Mouse (Mus musculus) heart, adult 18-20 months (tissue): Measurements from ENCODE around the gene Spon1. TPM values are rescaled to one million over a fixed set of nuclear protein-coding genes. Genes with fewer than 3 reads are reported as not detected.
A peak's percentile ranks its signal among the peaks of the same experiment; 100 is the strongest.

Experiments used
- DNase-seq, 2 experiments: peaks; one replicate each; pipeline ENCODE4 v3.0.0; 2021 to 2022; ENCODE audit warnings: mixed read lengths in 1 of 2
- total RNA-seq, 2 experiments: library from RNA; stranded (reverse); gene quantifications; 2 replicates each; pipeline ENCODE4 v1.2.3; 2021

The Spon1 gene
- total RNA-seq, 2 experiments from 2014 or later: 10.1 to 10.2 TPM

DNA sequence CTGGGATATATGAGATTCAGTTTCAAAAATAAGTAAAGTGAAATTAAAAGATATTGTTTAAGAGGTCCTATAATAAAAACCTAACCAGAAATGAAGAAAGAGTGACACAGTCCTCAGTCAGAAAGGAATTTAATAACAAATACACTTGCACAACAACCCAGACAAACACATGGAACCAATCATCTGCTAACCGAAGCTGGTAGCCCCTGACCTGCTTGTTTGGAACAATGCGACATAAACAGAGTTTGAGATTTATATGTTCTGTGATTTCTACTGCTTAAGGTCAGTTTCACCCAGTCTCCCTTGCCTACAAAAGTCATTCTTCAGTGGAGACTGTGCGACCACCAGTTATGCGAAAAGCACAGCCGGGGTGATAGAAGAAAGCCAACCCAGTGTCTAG is 138.1 kb downstream of the Spon1 start:
- no peak for DNase-seq

GRCm38 (mm10) chr7:113904348-113904895 is 138.6 kb downstream of the Spon1 start:
- DNase-seq: no peak

- DNase-seq: peak; percentile 36 to 43
Observed at GRCm38 (mm10) chr7:113909161-113909825, 143.5 kb downstream of the Spon1 start.

- DNase-seq: no peak
Observed at GRCm38 (mm10) chr7:113910856-113911255, 145.1 kb downstream of the Spon1 start.

- no peak for DNase-seq
Observed at GRCm38 (mm10) chr7:113915936-113916335, 150.1 kb downstream of the Spon1 start.

DNA sequence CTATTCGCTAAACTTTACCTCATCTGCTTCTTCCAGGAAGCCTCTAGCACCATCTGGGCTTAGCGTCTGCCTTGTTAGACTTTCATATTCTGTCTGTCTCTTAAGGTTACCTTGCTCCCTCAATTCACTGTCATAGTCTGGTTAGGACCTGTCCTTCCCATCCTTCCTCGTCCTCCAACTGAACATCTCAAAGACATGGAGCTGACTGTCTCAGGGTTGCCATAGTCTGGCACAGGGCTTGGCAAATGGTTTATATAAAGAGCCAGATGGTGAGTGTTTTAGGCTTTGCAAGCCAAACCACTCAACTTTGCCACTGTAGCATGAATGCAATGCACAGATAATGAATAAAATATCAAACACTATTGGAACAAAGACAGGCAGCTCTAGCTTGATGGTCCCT is 153.1 kb downstream of the Spon1 start:
- DNase-seq: no peak

DNA sequence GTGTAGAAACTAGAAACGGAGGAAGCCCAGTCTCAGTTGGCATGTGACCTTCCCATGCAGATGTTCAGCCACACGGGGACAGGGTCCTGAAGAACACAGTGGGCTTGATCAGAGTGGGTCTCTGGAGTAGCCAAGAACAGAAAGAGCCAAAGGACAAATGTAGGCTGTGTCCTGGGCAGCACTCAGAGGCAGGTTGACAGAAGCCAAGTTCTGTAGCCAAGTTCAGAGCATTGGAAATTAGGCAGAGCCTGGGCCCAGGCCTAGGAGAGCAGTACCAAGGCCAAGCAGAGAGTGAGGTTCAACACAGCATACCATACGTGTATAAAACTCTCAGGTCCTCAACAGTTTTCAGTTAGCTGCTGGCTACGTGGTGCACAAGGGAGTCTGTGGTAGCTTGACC is 153.7 kb downstream of the Spon1 start:
- peak in 1 of 2 experiments; percentile 35 for DNase-seq

DNA sequence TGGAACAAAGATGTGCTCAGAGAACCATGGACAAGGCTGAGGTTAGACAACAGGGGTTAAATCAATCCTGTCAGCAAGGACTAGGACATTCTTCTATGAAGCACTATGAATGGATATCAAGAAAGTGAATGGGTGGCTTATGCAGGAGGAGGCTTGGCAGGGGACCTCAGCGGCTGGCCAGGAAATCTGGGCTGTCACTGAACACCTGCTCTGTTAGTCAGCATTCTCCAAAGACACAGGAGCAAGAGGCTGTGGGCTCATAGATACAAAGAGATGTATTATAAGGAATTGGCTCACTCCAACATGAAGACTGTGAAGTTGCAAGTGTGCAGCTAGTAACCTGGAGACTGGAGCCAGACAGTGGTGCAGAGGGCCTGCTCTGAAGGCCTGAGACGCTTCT is 154.3 kb downstream of the Spon1 start:
- DNase-seq: no peak

- DNase-seq: no peak
Observed at GRCm38 (mm10) chr7:113924561-113924960, 158.8 kb downstream of the Spon1 start.

DNA sequence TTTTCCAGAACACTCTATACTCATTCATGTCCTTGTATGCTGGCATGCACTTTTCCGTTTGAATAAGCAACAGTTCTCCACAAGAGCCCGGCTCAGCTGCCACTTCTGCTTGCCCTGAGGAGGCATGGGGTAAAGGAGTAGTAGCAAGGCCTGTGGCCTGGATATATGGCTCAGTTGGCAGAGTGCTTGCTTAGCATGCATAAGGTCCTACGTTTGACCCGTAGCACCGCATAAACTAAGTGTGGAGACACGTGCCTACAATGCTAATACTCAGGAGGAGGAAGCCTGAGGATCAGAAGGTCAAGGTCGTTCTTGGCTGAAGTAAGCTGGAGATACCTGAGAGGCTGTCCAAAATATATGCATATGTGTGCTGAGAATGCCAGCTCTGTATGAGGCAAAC is 185.1 kb downstream of the Spon1 start:
- no peak for DNase-seq

DNA sequence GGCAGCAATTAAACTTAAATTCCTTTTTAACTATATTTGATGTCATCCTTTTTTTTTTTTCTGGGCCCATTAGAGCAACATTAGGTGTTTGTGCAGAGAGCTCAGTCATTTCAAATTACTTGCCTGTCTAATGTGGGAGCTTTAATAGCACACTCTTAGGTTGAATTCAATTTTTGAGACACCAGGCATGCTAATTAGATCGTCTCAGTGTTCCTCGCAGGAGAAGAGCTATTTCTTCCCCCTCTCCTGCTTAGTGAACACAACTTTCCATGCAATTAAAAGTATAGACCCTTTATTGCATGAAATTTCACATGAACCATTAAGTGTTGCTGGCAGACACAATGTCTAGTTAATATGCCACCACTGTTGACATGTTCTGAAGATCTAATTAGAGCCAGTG is 189.6 kb downstream of the Spon1 start:
- no peak for DNase-seq

- DNase-seq: peak; percentile 38 to 42
Observed at GRCm38 (mm10) chr7:113960841-113961499, 195.2 kb downstream of the Spon1 start.

- peak; percentile 35 to 38 for DNase-seq
Observed at GRCm38 (mm10) chr7:113961500-113961895, 195.7 kb downstream of the Spon1 start.

GRCm38 (mm10) chr7:113962078-113962477 is 196.3 kb downstream of the Spon1 start:
- DNase-seq: peak; percentile 73 to 86

GRCm38 (mm10) chr7:113963766-113964165 is 198.0 kb downstream of the Spon1 start:
- peak; percentile 36 to 51 for DNase-seq

DNA sequence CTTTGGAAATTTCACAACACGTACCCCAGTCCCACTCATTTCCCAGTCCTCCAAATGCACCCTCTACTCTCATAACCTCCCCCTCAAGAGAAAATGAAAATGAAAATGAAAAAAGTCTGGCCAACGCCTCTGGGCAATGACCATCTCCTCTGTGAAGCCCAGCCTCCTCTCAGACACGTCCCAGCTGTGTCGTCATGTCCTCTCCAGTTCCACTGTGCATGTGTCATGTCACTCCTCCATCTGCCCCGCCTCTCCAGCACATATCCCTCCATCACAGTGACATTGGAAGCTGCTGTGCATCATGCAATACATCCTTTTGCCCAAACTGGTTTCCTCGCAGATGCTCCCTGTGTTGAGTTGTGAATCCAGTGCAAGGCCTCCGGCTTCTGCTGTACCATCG is 199.8 kb downstream of the Spon1 start:
- peak in 1 of 2 experiments; percentile 21 for DNase-seq

GRCm38 (mm10) chr7:113969182-113969581 is 203.4 kb downstream of the Spon1 start:
- DNase-seq: no peak

DNA sequence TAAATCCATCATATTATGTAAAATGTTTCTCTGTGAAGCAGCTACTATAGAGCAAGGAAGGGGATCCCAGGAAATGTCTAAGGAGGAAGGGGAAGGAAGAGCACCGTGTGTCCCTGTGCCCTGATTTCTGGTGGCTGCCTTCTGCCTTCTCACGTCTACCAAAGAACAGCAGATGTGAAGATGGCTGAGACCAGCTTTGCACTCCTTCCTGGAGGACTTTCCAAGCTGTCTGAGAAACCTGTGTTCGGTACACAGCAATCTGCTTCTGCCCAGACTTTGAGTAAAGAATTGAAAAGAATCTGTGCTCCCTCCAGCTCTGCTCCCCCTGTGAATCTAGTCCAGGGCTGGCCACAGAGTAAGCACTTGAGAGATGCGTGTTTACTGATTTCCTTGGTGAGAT is 206.7 kb downstream of the Spon1 start:
- DNase-seq: no peak

DNA sequence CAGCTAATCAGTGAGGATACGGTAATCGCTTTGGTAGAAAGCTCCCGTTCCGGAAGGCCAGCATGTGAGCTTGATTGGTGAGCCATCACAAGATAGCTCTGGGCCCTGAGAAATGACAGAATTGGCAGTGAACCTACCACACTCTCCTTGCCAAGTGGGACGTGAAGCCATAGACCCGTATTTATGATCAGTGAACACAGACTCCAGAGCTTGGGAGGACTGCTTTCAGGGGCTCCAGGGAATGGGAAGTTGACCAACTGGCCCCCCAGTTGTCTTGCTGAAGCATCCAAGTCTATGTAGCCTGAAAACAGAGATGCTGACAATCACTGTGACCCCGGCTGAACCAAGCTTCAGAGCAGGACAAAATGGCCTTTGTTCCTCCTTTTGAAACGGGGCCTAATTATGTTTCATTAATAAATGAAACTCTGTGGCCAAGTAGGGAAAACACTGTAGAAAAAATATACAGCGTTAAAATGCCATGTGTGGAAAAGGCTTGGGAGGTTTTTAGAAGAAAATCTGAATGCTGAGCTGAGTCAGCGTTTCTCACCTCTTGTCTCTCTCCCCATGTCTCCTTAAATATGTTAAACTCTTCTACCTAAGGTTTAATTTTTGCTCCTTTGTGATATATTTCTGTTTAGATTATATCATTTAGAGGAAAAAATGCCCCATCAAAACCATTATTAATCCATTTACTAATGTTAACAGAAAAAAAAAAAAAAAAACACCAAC is 220.8 kb downstream of the Spon1 start:
- peak; percentile 14 to 26 for DNase-seq

DNA sequence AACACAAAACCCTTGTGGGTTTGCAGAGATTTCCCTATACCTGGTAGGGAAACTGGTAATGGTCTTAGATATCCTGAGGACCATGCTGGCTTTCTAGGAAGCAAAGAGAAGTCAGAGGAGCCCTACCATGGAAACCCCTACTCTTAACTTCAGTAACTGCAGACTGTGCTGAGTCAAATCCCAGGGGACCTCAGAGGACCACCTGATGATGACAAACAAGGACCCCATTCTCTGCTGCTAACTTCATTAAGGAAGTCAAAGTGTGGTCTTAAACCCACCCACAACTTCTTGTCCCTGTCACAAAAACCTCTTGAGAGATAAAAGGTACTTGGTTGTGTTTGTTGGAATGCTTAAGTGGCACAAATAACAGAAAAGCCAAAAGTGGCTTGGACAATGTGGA is 222.4 kb downstream of the Spon1 start:
- DNase-seq: no peak

GRCm38 (mm10) chr7:113997675-113998354 is 232.0 kb downstream of the Spon1 start:
- no peak for DNase-seq

GRCm38 (mm10) chr7:114004171-114004570 is 238.4 kb downstream of the Spon1 start:
- no peak for DNase-seq
